Mouse (Mus musculus) thymus, postnatal 25 days (tissue): ENCODE results near the gene Tatdn3.

Experiments used
- DNase-seq: peaks from one replicate; pipeline ENCODE4 v3.0.0; 2022

Tatdn3 gene

DNA sequence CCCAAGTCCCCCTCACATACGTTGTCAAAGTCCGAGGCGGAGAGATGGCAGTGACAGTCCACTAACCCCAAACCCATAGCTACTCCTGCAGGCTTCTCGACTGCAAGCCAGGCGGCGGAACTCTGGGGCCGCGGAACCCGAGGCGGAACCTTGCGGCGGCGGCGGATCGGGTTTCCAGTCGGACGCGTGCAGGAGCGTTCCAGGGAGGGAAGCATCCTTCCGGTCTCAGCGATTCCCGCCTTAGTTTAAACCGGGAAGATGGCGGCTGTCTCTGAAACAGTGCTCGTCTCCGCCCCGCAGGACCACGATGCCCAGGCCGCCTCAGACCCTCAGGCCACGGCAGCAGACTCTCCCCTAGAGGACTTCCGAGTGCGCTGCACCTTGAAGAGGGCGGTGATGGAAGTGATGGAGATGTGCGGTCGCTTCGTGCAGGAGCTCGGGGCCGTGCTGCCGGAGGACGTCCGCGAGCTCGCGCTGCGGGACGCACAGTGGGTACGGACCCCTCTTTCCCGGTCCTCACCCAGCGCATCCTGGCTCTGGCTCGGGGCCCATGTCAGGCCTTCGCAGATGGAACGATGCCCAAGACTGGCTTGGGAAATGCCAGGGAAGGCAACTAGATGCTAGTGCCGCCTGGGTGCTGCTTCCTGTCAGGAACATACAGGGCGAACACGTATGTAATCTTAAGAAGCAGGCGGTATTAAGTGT is at the start of gene Tatdn3, which contains the start of gene Nsl1:
Tatdn3 (minus strand) TSS at position 152 of the 705 bp plus-strand sequence.
Nsl1 (plus strand) TSS at position 232 of the 705 bp plus-strand sequence.
- DNase-seq = peak; percentile 94

DNA sequence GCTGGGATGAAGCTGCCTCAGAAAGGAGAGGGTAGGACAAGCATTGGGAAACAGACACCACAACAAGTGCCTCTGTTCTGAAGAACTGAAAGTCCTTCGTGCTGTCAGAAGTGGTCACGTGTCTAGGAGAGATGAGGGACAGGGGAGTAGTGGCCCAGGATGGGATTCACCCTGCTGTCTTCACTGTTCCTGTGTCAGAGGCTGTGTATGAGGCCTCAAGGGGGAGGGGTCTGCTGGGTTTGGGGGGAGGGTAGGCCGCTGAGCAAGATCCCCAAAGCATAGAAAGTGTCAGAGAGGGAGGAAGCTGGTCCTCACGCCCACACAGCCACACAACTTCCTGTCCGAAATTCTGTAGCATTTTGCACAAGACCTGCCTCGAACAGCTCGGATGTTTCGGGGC is 48.4 kb upstream of the Tatdn3 start:
- no peak for DNase-seq

DNA sequence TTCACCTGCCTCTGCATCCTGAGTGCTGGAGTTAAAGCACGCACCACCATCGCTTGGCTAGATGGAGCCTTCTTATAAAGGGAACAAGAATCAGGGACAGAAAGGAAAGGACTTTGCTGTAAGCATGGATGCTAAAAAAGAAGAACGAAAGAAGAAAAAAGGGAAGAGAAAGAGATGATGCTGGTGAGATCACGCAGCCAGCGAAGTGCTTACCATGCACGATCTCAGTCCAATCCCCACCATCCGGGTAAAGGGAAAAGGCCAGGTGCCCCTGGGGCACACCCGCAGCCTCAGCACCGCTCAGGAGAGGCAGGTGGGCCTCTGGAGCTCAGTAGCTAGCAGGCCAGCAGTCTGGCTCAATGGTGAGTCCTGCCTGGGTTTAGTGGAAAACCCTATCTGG is 47.2 kb upstream of the Tatdn3 start:
- no peak for DNase-seq

DNA sequence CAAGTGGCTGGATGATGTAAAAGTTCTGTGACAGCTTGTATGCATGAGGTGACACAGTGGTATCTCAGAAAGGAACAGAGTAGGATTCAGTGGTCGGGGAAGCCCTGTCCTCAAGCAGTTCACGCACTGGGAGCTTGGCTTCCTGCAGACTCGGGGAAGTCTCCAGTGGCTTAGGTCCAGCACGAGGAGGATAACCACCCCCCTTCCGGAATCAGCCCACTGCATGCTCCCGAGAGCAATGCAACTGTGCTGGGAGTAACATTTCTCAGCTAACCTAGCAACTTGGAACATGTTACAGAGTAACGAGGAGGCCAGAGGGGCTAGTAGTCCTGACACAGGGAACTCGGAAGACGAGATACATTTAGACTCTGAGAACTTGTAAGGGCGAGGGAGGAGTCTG is 44.6 kb upstream of the Tatdn3 start:
- no peak for DNase-seq

DNA sequence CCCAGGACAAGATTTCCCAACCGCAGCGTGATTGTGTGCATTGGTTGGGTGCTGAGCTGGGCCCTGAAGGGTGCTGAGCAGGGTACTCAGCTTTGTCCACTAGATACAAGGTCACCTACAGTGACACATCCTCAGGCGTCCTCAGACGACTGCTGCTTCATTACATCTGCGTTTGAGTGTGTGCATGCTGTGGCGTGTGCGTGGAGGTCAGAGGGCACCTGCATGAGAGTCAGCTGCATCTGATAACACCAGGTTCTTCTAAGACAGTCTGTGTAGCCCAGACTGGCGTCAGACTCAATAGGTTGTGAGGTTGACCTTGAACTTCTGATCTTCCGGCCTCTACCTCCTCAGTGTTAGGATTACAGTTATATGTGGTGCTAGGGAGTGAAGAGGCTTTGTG is 42.5 kb upstream of the Tatdn3 start:
- no peak for DNase-seq

DNA sequence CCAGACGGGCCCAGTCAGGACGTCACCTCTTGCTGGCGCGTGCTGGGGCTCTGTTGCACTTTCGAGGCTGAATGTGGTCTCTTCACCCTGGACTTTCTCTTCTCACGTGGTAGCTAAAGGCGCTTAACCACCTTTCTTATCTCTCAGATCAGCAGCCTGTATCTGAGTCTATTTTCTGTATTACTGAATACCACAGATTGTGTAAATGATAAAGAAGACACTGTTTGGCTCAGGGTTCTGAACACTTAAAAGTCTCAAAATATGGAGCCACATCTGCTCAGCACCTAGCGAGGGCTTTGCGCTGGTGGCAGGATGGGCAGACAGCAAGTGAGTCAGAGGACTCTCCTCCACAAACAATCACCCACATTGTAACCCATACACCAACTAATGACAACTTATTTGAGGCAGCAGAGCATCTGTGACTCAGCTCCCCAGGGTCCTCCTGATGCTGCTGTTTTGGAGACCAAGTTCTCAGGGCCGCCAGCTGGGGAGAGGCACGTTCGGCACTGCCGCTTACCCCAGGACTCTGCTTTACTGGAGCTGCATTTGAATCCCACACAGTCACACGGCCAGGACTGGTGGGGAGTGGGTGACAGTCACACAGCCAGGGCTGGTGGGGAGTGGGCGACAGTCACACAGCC is 40.1 kb upstream of the Tatdn3 start:
- DNase-seq = no peak

DNA sequence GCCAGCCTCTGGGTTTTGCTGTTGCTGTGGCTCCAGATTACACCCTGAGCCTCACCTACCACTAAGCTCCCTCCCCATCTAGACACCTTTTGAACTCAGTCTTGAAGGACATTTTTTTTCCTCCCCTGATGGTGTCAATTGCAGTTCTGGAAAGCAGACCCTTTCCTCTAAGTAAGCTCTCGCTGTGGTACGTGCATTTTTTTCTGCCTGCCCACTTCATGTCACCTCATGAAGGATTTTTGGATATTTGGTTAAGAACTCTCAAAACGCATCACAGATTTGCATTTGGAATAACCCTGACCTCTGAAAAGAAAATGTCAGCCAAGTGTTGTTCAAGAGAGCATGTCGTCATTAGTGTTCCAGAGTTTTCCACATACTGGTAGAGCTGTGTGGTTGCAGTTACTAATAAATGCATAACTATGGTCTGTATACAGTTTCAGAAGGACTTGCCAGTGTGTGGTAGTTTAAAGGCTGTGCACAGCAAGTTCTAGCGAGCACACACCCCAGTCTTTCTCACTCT is 37.1 kb upstream of the Tatdn3 start:
- no peak for DNase-seq

DNA sequence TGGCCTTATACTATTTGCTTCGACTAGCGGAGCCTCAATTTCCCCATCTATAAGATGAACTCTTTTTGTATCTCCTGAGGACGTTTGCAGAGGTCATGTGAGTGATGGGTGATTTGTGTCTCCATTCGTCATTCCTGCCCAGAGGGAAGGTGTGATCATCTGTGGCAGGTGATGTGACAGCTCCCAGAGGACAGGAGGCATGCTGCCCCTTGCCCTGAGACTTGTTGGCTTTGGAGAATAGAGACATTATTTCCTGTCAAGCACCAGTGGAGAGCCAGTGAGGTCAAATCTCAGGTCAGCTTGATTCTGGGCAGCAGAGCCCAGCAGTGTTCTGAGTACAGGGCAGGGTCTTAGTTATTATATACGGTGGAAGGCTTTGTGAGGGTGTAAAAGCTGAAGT is 36.4 kb upstream of the Tatdn3 start:
- DNase-seq = no peak

DNA sequence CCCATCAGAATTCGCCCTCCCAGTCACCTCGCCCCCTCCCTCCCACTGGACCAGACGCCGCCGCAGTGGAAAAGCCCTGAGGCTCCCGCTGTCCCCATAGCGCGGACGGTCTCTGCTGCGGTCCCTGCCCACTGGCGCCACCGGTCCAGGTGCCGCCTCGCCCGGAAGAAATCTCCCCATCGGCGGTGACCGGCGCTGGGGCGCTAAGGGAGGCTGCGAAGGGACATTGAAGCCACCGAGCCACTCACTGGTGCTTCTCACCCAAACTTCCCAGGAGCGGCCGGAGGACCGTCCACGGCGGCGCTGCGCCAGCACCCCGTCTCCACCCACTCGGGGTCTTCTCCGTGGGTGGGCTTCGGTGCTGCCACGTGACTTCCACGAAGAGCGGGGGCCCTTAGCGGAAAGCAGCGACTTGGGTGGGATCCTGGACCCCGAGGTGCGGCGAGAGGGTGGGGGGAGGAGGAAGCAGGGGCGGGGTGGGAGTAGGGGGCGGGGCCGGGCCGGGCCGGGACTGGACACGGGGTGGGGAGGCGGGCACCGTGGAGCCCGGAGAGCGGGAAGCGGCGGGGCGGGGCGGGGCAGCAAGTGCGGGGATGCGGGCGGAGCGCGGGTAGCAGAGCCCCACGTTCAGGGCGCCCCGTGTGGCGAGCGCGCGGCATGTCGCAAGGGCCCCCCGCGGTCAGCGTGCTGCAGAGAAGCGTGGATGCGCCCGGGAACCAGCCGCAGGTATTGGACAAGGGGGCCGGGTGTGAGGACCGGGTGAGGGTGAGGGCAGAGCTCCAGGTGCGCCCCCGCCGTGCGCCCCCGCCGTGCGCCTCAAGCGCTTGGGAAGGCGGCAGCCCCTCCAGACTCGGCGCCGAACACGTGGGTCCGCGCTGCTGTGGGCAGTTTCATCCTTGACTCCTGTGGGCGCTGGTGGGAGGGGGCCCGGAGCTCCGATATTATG is 35.3 kb upstream of the Tatdn3 start, which contains the start of gene Batf3:
Batf3 (plus strand) TSS at position 46 of the 946 bp plus-strand sequence.
- DNase-seq = peak; percentile 18

DNA sequence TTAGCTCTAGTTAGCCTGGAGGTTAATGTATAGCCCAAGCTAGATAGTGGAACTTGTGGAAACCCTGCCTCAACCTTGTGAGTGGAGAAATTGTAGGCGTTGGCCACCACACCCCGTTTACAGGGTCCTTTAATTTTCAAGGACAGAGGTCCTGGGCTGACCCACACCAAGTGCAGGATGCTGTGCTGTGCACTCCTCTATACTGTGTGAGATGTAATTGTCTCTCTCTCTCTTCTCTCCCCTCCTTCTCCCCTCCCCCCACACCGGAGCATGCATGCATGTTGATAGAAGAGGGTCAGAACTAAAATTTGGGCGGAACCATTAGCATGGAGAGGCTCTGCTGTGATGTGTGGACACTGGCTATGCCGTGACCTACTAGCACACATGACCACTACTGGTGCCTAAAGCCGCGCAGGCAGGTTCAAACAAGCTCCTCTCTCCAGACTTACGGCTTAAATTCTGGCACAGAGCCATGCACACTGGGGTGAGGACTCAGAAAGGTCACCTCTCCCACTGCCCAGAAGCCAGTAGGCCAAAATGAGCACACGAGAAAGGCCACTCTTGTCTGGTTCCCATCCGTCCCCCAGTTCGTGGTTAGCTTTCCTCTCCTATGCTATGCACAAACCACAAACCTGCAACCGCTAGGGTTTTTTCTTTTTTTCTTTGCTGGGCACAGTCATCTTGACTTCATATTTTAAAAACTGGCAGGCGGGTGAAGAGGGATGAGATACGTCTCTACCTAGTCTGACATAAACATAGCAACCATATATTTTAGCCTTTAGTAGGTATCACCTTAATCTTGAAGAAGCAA is 34.3 kb upstream of the Tatdn3 start:
- DNase-seq = no peak

DNA sequence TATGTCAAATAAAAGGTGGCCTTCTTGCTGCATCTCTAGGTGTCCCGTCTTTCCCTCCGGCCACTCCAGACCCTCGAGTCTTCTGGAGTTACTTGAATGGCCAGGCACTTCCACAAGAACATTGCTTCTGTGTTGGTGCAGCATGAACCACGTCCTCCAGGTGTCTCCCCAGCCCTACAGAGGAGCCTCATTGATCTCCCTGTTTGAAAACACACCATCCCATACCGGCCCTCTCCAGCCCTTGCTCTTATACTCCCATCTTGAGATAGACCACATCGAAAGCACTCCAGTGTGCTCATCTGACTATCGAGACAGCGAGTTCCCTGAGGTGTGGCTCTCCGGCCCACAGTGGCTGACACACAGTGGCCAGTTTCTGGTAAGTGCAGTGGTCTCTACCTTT is 32.3 kb upstream of the Tatdn3 start:
- no peak for DNase-seq

DNA sequence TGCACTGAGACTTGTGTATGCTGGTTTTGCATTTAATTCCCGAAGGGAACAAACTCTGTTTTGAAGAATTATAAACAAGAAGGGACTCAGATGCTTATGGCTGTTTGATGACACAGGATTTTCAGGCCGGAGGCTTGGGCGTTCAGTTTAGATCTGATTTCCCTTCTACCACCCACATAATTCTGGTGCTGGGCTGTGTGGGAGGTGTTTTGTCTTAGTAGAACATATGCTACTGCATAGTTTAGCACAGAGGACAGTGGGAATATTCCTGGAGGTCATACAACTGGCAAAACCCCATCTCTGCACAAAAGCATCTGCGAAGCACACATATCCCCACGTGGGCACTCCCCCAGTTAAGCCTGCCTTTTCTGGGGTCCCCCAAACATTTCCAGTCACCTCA is 30.8 kb upstream of the Tatdn3 start:
- no peak for DNase-seq

DNA sequence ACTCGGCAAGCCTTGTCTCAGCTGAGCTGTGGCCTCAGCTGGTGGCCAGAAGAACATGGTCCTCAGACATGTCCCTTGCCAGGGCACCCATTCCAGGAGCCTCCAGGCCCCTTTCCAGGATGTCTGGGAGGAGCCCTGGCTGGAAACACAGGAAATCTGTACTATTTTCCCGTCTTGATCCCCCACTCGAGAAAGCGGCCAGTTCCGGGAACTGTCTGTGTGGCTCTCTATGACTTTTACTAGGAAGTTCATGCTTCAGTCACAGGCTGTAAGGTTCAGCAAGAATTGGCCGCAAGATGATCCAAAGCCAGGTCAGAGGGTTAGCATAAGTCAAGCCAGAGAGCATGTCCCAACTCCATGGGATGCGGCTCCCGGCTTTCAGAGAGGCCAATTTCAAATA is 29.3 kb upstream of the Tatdn3 start:
- DNase-seq = no peak

DNA sequence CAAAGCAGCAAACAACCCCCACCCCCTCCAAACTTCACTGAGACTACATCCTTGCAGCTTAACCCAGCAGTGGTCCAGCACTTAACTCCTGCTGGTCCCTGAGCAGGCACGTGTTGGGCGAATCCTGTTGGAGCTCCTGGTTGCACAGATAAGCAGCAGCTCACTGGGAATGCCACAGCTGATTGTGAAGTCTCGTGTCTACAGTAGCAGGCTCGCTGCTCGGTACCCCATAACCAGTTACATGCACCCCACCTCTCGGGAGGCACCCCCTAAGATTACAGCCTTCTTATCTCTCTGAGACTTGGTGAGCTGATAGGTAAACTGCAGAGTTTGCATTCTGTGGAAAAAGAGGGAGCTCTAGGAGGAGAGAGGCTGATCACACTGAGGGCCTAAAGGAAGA is 26.6 kb upstream of the Tatdn3 start:
- DNase-seq = no peak

DNA sequence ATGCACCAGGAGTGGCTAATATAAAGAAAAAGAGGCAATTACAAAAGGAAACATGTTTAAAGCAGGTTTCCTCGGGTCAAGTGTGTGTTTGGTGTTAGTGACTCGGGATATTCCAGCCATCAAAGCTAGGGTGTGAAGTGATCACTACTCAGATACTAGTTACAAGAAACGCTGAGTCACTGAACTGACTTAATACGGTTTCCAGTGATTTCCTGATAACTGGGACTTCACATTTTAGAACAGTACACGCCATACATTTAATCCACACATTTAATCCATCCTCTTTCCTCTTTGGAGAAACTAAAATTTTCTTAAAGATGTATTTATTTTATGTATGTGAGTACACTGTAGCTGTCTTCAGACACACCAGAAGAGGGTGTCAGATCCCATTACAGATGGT is 25.2 kb upstream of the Tatdn3 start:
- DNase-seq = no peak

DNA sequence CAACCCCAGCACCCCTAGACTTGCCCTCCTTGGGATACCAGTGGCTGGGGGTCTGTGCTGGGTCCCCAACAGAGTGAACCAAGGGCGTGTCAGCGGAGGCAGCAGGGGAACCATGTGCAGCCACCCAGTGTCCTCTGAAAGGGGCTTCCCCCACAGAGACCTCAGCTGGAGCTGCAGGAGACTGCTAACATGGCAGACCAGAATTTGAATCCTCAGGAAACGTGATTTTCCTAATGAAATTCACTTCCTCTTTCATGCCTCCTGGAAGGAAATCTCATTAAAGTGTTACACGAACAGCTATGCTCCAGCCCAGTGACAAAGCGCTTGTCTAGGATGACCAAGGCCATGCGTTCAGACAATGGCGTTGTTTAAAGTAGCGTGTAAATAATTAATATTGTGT is 24.2 kb upstream of the Tatdn3 start:
- DNase-seq = no peak

DNA sequence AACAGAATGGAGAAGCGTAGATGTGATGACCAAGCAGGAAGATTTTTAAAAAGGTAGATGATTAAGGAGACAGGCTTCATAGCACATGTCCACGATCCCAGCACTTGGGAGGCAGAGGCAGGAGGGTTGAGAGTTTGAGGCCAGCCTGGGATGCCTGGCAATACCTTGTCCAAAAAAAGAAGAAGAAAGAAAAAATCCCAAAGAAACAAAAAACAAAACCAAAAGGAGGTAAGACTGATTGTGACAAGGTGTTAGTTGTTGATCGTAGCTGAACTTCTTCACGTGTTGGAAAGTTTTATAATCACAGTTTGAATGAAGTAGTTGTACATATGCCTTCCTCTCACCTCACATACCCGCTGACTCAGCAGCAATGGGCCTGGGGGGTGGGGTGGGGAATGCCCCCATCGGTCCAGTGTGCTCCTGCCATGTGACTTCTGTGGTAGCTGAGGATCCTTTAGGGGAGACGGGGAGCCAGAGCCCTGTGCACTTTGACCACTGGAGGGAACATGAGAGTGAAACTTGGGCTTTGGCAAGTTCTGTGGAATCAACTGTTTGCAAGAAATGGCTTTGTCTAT is 23.7 kb upstream of the Tatdn3 start:
- no peak for DNase-seq

DNA sequence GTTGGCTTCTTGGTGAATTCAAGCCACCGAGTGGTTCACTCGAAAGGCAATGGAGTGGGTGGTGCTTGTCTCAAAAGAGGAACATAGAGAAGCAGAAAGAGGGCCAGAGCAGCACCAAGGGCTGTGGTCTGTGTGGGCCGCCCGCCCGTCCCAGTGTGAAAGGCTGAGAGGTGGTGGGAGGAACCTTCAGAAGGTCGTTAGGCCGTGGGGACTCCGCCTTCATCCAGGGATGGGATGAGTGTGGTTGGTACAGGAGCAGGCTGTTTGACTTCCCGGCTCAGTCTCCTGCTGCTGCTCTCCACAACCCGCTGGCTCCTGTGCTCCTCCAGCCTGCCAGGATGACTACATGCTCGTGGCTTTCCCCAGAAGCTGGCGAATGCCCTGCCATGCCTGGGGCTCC is 22.9 kb upstream of the Tatdn3 start:
- no peak for DNase-seq

DNA sequence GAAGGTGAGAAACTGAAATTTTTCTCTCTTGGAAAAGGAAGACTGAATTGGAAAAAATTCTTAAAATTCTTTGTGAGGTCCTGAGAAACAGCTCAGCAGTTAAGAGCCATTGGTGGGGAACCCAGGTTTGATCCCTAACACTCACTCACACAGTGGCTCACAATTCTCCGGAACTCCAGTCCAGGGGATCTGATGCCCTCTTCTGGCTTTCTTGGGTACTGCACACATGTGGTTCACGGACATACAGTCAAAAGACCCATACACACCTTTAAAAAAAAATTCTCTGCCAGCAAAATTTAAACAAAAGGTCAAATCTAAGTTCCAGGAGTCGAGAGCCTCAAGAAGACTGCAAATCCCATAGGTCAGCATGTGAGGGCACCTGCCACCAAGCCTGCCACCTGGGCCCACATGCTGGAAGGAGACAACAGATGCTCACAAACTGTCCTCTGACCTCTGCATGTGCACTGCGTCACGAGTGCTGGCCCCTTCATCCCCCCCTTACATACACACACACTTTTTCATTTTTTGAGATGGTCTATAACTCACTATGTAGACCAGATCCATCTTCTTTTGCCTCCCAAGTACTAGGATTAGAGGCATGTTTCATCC is 22.3 kb upstream of the Tatdn3 start:
- DNase-seq = peak; percentile 61

DNA sequence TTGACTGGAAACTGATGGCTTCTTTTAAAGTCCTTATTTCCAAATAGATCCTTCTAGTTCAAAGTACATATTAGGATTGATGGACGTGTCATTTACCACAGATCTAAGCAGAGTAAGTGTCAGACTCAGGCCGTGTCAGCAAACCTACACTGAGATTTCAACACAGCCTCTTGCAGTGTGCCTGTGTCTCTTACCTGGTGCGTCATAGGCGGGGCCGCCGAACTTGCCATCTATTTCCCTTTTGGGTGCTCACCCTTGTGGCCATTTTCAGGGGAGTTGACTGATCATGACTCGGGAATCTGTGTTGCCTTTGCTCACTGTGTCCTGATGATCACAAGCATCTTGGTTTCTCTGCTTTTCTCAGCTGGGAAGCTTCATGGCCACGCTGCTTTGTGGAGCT is 20.5 kb upstream of the Tatdn3 start:
- no peak for DNase-seq

DNA sequence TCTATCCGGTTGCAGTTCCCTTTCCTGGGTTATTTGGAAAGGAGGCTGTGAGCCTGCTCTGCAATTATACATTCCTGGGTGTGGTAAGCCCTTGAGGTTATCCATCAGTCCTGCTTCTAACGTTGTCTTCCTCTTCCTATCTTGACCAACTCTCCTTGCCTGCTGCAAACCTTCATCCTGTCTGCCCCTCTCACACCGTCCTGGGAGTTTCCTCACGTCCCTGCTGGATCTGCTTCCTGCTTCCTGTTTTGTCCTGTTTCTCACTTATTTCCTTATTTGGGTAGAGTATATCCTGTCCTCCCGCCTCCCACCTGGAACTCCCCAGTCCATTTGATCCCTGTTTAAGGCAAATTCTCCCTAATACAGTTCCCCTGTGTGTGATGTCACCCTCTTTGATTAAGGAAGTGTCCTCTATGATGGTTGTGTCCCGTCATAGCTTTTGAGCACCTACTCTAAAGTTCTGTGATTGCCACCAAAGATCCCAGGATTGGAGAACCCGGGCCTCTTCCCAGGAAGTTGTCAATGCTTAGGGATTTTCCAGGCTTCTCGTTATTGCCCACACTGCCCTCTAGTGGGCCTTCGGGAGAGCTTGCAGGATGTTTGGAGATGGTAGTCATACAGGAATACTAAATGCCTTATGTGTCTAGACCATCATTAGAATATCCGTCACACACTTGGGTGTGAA is 12.6 kb upstream of the Tatdn3 start:
- DNase-seq = no peak
